Mouse (Mus musculus) olfactory bulb, adult 2 months (tissue): ENCODE measurements at regions not wholly inside any gene's neighbourhood (a gene's known extent, or its start where the extent isn't known, plus 50 kb on each side); places are given as distances from the start of the nearest gene placed in this dataset.

Source experiments
- H3K27ac ChIP-seq: fragments of 200-500 bp; 2 replicates; pipeline ENCODE4 v1.5.1; 2012; ENCODE audit warnings: low read depth, low read length; ENCODE audit not compliant: insufficient read depth
- H3K4me1 ChIP-seq: fragments of 200-500 bp; 2 replicates; pipeline ENCODE4 v1.6.1; 2012; ENCODE audit warnings: low read length; ENCODE audit not compliant: control insufficient read depth, insufficient read depth
- H3K4me3 ChIP-seq: fragments of 200-500 bp; 2 replicates; pipeline ENCODE4 v1.5.1; 2012; ENCODE audit warnings: mild to moderate bottlenecking, low read depth, low read length, moderate library complexity; ENCODE audit not compliant: insufficient read depth
- CTCF ChIP-seq: fragments of 200-500 bp; IDR thresholded peaks from 2 replicates; pipeline ENCODE4 v1.5.1; 2012; ENCODE audit warnings: low read depth, mild to moderate bottlenecking, low read length, moderate library complexity; ENCODE audit not compliant: insufficient read depth
- POLR2A ChIP-seq: fragments of 200-500 bp; IDR thresholded peaks from 2 replicates; pipeline ENCODE4 v1.6.1; 2012; ENCODE audit warnings: mild to moderate bottlenecking, low read depth, low read length, moderate library complexity; ENCODE audit not compliant: insufficient read depth
- WGBS: fragments of 180-500 bp; shearing (Covaris S2); methylation state at CpG from one replicate; pipeline ENCODE4 v1.1.7; 2018; 5-methylcytosine and 5-hydroxymethylcytosine counted together

- H3K27ac ChIP-seq = no peak overlapping the region
- no peak for TF ChIP-seq CTCF
- no peak for TF ChIP-seq POLR2A
- WGBS = 74% methylated on average over 30 of the region's 30 CpGs
- no peaks in the 10 kb centered on the region for H3K4me1 ChIP-seq
- H3K4me3 ChIP-seq = no peak overlapping the region
Observed at GRCm38 (mm10) chr8:26226612-26227528, 107.5 kb downstream of the Gm45692 start.

DNA sequence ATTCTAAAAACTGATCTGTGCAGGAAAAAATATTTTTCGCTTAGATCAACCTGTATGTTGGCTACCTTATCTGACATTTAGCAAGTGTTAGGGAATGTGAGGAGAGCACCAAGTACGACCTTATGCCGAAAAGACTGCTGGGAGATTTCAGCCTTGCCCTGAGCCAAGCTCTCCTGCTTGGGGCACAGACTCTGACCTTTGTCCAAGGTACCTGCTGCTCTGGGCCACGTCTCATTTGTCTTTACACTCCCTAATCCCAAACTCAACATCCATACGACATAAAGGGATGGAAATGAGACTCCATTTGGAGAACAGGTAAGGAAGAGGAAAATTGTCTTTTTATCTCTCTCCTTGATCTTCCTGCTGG lies 108.2 kb downstream of the Gm45692 start:
- Histone ChIP-seq H3K4me1 (no peaks in the 10 kb centered on the region), H3K4me3 (no peak overlapping the region), H3K27ac (no peak overlapping the region)
- TF ChIP-seq CTCF (no peak), POLR2A (no peak)
- 81% methylated on average over 5 of the region's 5 CpGs for WGBS

DNA sequence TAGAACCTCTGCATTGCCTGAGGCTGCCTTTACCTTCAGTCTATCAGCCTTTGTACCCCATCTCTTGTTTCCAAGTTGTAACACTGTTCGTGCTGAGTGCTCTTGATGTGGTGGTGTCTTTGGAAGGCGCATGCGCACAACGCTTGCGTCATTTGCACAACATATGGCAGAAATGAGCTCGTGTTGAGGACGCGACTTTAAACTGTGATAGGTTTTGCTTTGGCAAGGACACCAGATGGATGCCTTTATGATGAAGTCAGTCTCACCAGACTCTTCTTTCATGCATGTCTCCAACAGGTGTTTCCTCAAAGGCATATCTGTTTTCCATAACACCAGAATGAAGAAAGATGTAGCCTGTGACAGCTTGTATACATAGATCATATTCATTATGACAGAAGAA lies 110.2 kb downstream of the Gm45692 start:
- Histone ChIP-seq H3K27ac (no peak overlapping the region), H3K4me3 (no peak overlapping the region), H3K4me1 (no peaks in the 10 kb centered on the region)
- 97% methylated on average over 8 of the region's 8 CpGs for WGBS
- TF ChIP-seq POLR2A (no peak), CTCF (no peak)

- Histone ChIP-seq H3K4me1 (no peaks in the 10 kb centered on the region), H3K4me3 (no peak overlapping the region), H3K27ac (no peak overlapping the region)
- WGBS = 34% methylated on average over 2 of the region's 2 CpGs
- TF ChIP-seq POLR2A (no peak), CTCF (no peak)
Observed at GRCm38 (mm10) chr8:26239075-26239474, 119.7 kb downstream of the Gm45692 start.

- no peak overlapping the region for H3K4me3 ChIP-seq
- H3K27ac ChIP-seq = no peak overlapping the region
- 46% methylated on average over 4 of the region's 4 CpGs for WGBS
- TF ChIP-seq CTCF (no peak), POLR2A (no peak)
- H3K4me1 ChIP-seq = no peaks in the 10 kb centered on the region
Observed at GRCm38 (mm10) chr8:26239604-26240003, 120.3 kb downstream of the Gm45692 start.

DNA sequence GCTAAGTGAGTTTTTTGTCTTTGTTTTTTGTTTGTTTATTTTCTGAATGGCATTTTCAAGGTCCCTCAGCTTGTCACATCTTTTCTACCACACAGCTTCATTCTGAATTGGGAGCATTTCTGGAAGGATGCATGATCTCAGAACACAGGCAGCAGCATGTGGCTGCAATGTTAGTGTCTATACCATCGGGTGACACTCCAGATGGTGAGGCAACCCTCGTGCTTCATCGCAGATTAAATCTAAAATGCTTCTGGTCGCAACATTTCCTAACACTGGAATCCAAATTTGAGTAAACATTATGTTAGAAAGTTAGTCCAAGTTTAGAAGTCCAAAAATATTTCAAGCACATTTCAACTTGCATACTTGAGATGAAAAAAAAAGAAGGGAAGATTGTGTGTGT lies 124.4 kb downstream of the Gm45692 start:
- 82% methylated on average over 4 of the region's 4 CpGs for WGBS
- H3K4me3 ChIP-seq = no peak overlapping the region
- H3K27ac ChIP-seq = no peak overlapping the region
- H3K4me1 ChIP-seq = no peaks in the 10 kb centered on the region
- no peak for TF ChIP-seq POLR2A
- TF ChIP-seq CTCF = no peak

GRCm38 (mm10) chr8:26244308-26244707 lies 125.0 kb downstream of the Gm45692 start:
- no peak overlapping the region for H3K4me3 ChIP-seq
- H3K27ac ChIP-seq = no peak overlapping the region
- WGBS = 87% methylated on average over 5 of the region's 5 CpGs
- TF ChIP-seq CTCF (no peak), POLR2A (no peak)
- H3K4me1 ChIP-seq = no peaks in the 10 kb centered on the region

GRCm38 (mm10) chr8:26255191-26255669 lies 135.9 kb downstream of the Gm45692 start:
- no peak overlapping the region for H3K27ac ChIP-seq
- 24% methylated on average over 6 of the region's 6 CpGs for WGBS
- H3K4me1 ChIP-seq = no peaks in the 10 kb centered on the region
- no peak for TF ChIP-seq CTCF
- TF ChIP-seq POLR2A = no peak
- H3K4me3 ChIP-seq = no peak overlapping the region

GRCm38 (mm10) chr8:26260294-26260693 lies 141.0 kb downstream of the Gm45692 start:
- Histone ChIP-seq H3K4me3 (no peak overlapping the region), H3K4me1 (no peaks in the 10 kb centered on the region), H3K27ac (no peak overlapping the region)
- no peak for TF ChIP-seq CTCF
- TF ChIP-seq POLR2A = no peak
- WGBS = 73% methylated on average over 5 of the region's 5 CpGs

DNA sequence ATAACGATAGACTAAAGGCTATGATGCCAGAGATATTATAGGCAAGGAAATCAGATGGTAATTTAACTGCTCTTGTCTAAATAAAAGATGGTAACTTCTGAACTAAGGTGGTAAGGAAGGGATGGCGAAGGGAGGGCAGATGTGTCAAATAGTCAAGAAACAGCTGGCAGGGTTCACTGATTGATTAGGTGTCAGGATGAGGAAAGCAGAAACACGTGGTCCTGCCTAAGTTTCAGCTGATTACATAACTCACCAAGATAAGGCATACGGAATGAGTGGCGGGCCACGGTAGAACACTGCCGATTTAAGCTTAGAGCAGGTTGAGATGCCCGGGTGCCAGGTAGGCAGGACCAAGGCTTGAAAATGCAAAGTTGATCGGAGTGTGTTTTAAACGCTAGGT lies 143.2 kb downstream of the Gm45692 start:
- Histone ChIP-seq H3K4me3 (no peak overlapping the region), H3K27ac (no peak overlapping the region), H3K4me1 (no peaks in the 10 kb centered on the region)
- no peak for TF ChIP-seq CTCF
- TF ChIP-seq POLR2A = no peak
- WGBS = 96% methylated on average over 10 of the region's 10 CpGs
